ENCODE assay signal across 25 mouse cellular contexts in the genomic region with DNA sequence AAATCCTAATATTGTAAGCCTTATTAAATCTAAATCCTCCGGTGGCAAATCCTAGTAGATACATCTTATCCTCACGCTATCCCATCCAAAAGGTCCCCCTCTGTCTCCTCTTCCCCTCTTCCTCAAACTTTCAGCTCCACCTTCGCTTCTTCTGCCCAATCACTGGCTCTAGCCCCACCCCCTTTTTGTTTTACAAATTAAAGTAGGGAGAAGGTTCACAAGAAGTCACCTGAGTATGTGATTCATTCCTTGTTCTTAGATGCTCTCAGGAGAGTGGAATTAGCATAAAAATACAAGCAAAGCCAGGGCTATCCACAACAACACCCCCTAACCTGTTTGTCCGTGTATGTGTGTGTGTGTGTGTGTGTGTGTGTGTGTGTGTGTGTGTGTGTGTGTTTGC.
"Had no signal": no experiment of that assay in that cellular context is flagged by ENCODE, and none has a peak within 500 bp of the region (broad histone marks: within the 10 kb centered on the region; RNA-seq: fewer than 3 reads in every experiment).

No protein-coding gene starts in this region.

- DNase-seq: gastrocnemius, postnatal 14 days; gastrocnemius, postnatal 36 days; heart, adult 11 months; heart, postnatal 14 days; heart, postnatal 36 days; kidney, adult 11 months; kidney, adult 2 months; kidney, adult 9 months; kidney, postnatal 14 days; kidney, postnatal 36 days; left cerebral cortex, postnatal 4 days had no signal

- H3K9me3 ChIP-seq: heart, embryonic 13.5 days; heart, embryonic 15.5 days; hindbrain, embryonic 13.5 days; hindbrain, embryonic 15.5 days; kidney, embryonic 15.5 days; limb, embryonic 13.5 days; limb, embryonic 15.5 days; liver, embryonic 12.5 days had no signal

- H3K36me3 ChIP-seq: heart, embryonic 13.5 days; heart, embryonic 15.5 days; hindbrain, embryonic 13.5 days; hindbrain, embryonic 15.5 days; kidney, embryonic 15.5 days; limb, embryonic 13.5 days; limb, embryonic 15.5 days; liver, embryonic 12.5 days had no signal

- H3K27ac ChIP-seq: heart, adult 2 months; heart, embryonic 13.5 days; heart, embryonic 15.5 days; hindbrain, embryonic 13.5 days; hindbrain, embryonic 15.5 days; hindbrain, postnatal 0 days; kidney, embryonic 15.5 days; kidney, postnatal 0 days; layer of hippocampus, adult 2 months; left cerebral cortex, adult 2 months; limb, embryonic 13.5 days; limb, embryonic 15.5 days; liver, embryonic 12.5 days; liver, embryonic 14.5 days had no signal

- H3K4me1 ChIP-seq: heart, embryonic 13.5 days; heart, embryonic 15.5 days; hindbrain, embryonic 13.5 days; hindbrain, embryonic 15.5 days; kidney, embryonic 15.5 days; limb, embryonic 13.5 days; limb, embryonic 15.5 days; liver, embryonic 12.5 days had no signal

- H3K9ac ChIP-seq: heart, embryonic 13.5 days; heart, embryonic 15.5 days; hindbrain, embryonic 13.5 days; hindbrain, embryonic 15.5 days; kidney, embryonic 15.5 days; limb, embryonic 13.5 days; limb, embryonic 15.5 days; liver, embryonic 12.5 days; liver, embryonic 14.5 days had no signal

- H3K4me3 ChIP-seq: heart, adult 2 months; heart, embryonic 13.5 days; heart, embryonic 15.5 days; hindbrain, embryonic 13.5 days; hindbrain, embryonic 15.5 days; kidney, embryonic 15.5 days; layer of hippocampus, adult 2 months; left cerebral cortex, adult 2 months; limb, embryonic 13.5 days; limb, embryonic 15.5 days; liver, embryonic 12.5 days had no signal

- H3K27me3 ChIP-seq: heart, embryonic 13.5 days; heart, embryonic 15.5 days; hindbrain, embryonic 13.5 days; hindbrain, embryonic 15.5 days; kidney, embryonic 15.5 days; limb, embryonic 13.5 days; limb, embryonic 15.5 days; liver, embryonic 12.5 days had no signal
